Mouse (Mus musculus) testis, adult 10 weeks (tissue): ENCODE data around the gene Speer4d. TPM values are rescaled to one million over a fixed set of nuclear protein-coding genes. Genes with fewer than 3 reads are reported as not detected.

Experiments
- polyA plus RNA-seq: library from polyadenylated mRNA; stranded (reverse); fragments of 350-450 nt; fragmentation: Illumina TruSeq; extraction: RNeasy Lipid Tissue Mini Kit (QIAGEN cat#74804); gene quantifications from one replicate; pipeline ENCODE4 v1.2.3, GENCODE M21; 2014; ENCODE audit warnings: low read depth, low replicate concordance

Gene Speer4d
- 8.1 TPM for polyA plus RNA-seq

DNA sequence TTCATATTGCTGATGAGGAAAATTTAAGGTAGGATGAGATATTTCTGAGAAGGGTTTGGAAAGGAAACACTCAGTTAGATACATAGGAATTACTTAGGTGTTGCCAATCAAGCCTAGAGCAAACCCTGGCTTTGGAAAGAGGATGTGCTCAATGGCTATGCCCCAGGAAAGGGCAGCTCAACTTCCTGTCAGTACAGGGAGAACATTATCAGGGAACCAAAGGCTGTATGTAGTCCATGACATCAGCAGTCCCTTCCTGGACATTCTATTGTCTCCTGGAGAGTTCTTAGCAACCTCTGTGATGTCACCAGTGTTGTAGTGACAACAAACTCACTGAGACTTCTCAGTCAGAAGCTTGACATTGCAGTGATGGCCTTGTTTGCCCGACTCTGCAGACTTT, at the start of gene Speer4d:
TSS of gene Speer4d (plus strand) at position 301 of the 400 bp plus-strand sequence.

GRCm38 (mm10) chr5:15577033-15577432, 41.8 kb upstream of the Speer4d start, which contains the start of gene Gm21083:
Gm21083 (plus strand) TSS chr5:15577333.

DNA sequence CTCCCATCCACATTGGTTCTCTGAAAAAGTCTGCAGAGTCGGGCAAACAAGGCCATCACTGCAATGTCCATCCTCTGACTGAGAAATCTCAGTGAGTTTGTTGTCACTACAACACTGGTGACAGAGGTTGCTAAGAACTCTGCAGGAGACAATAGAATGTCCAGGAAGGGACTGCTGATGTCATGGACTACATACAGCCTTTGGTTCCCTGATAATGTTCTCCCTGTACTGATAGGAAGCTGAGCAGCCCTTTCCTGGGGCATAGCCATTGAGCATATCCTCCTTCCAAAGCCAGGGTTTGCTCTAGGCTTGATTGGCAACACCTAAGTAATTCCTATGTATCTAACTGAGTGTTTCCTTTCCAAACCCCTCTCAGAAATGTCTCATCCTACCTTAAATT, 38.1 kb downstream of the Speer4d start, which contains the start of gene 4930572O03Rik:
TSS of gene 4930572O03Rik (minus strand) at position 101 of the 400 bp plus-strand sequence.

Other genes starting within 250 kb of the Speer4d start
- 14.1 TPM for gene Gm21149, start 142.5 kb upstream of the Speer4d start, polyA plus RNA-seq
- 8.5 TPM for gene Gm21190, start 89.8 kb upstream of the Speer4d start, polyA plus RNA-seq
- gene Gm21083, start 41.7 kb upstream of the Speer4d start, polyA plus RNA-seq = 11.4 TPM
- gene 4930572O03Rik, start 38.0 kb downstream of the Speer4d start, polyA plus RNA-seq = 2.8 TPM
- gene Speer4c, start 95.2 kb downstream of the Speer4d start, polyA plus RNA-seq = 11.7 TPM